Mouse (Mus musculus): ENCODE results near the gene Pdzk1ip1. TPM values are rescaled to one million over a fixed set of nuclear protein-coding genes. Genes with fewer than 3 reads are reported as not detected.
A peak's percentile ranks its signal among the peaks of the same experiment; 100 is the strongest.

The Pdzk1ip1 gene
- polyA plus RNA-seq, 1 experiment from 2014 or later: 326 TPM

- 54% methylated on average over 1 of the region's 1 CpGs for WGBS
- no peak overlapping the region for H3K9ac ChIP-seq (replicated peaks; ENCODE audit: low read length)
- no peaks in the 10 kb centered on the region for H3K4me1 ChIP-seq (ENCODE audit: insufficient read depth, low read length)
- no peaks in the 10 kb centered on the region for H3K9me3 ChIP-seq (ENCODE audit: low read length)
- H3K4me2 ChIP-seq (replicated peaks; ENCODE audit: low read depth, low read length): no peak overlapping the region
- no peak for ATAC-seq (ENCODE audit: low FRiP score, low TSS enrichment)
- no peak overlapping the region for H3K4me3 ChIP-seq (ENCODE audit: low read length)
- H3K27me3 ChIP-seq (ENCODE audit: insufficient read depth, low read length): peaks cover 7% of the 10 kb centered on the region; the same call in 1 of the 2 replicates
- no peaks in the 10 kb centered on the region for H3K36me3 ChIP-seq (ENCODE audit: insufficient read depth, low read length)
- H3K27ac ChIP-seq (ENCODE audit: low read length): no peak overlapping the region
Observed at GRCm38 (mm10) chr4:115071668-115072067, 16.8 kb upstream of the Pdzk1ip1 start.

GRCm38 (mm10) chr4:115074789-115075188 is 13.7 kb upstream of the Pdzk1ip1 start:
- H3K27me3 ChIP-seq (ENCODE audit: insufficient read depth, low read length): no peaks in the 10 kb centered on the region
- no peak overlapping the region for H3K4me2 ChIP-seq (replicated peaks; ENCODE audit: low read depth, low read length)
- H3K4me3 ChIP-seq (ENCODE audit: low read length): no peak overlapping the region
- no peaks in the 10 kb centered on the region for H3K9me3 ChIP-seq (ENCODE audit: low read length)
- peak overlapping the region; percentile 79 for H3K27ac ChIP-seq (ENCODE audit: low read length)
- H3K9ac ChIP-seq (replicated peaks; ENCODE audit: low read length): no peak overlapping the region
- ATAC-seq (ENCODE audit: low FRiP score, low TSS enrichment): no peak
- H3K4me1 ChIP-seq (ENCODE audit: insufficient read depth, low read length): peaks cover 11% of the 10 kb centered on the region
- 88% methylated on average over 1 of the region's 1 CpGs for WGBS
- H3K36me3 ChIP-seq (ENCODE audit: insufficient read depth, low read length): no peaks in the 10 kb centered on the region

DNA sequence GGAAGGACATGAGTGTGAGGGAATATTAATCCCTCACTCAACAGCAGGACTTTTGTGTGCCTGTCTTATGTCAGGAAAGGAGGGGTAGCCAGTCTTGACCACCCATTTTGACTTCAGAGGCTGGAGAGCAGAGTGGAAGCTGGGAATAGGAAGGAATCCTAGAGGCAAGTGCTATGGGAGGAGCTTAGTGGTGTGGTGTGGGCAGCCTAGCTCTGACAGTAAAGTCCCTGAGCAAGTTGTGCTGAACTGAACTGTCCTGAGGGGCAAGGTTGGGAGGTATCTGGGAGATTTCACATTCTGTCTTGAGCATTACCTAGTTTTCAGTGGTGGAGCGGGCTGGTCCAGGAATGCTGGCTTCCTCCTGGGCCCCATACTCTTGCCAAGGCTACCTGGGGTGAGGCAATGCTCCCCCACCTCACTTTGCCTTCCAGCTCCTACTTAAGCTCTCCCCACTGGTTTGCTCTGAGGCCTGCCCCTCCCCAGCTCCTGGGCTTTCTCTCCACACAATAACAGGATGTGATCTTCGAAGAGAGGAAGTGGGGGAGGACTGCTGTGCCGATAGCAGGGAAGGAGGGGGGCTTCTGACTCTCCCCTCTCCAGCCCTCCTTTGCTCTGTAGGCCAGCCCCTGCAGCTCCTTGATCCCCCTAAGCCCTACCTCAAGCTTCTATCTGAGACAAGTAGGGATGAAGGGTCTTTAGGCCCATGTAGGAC is 13.1 kb upstream of the Pdzk1ip1 start:
- Histone ChIP-seq H3K9ac (replicated peaks; ENCODE audit: low read length) (no peak overlapping the region), H3K4me2 (replicated peaks; ENCODE audit: low read depth, low read length) (no peak overlapping the region), H3K27ac (ENCODE audit: low read length) (peak overlapping the region; percentile 79), H3K4me3 (ENCODE audit: low read length) (no peak overlapping the region), H3K9me3 (ENCODE audit: low read length) (no peaks in the 10 kb centered on the region), H3K27me3 (ENCODE audit: insufficient read depth, low read length) (no peaks in the 10 kb centered on the region), H3K4me1 (ENCODE audit: insufficient read depth, low read length) (peaks cover 15% of the 10 kb centered on the region), H3K36me3 (ENCODE audit: insufficient read depth, low read length) (no peaks in the 10 kb centered on the region)
- WGBS: 33% methylated on average over 3 of the region's 3 CpGs
- ATAC-seq (ENCODE audit: low FRiP score, low TSS enrichment): peak; percentile 39

- Histone ChIP-seq H3K27ac (ENCODE audit: low read length) (peak overlapping the region; percentile 50; the same call in 1 of the 2 replicates), H3K27me3 (ENCODE audit: insufficient read depth, low read length) (no peaks in the 10 kb centered on the region), H3K4me3 (ENCODE audit: low read length) (no peak overlapping the region), H3K4me1 (ENCODE audit: insufficient read depth, low read length) (peaks cover 15% of the 10 kb centered on the region), H3K9me3 (ENCODE audit: low read length) (no peaks in the 10 kb centered on the region), H3K9ac (replicated peaks; ENCODE audit: low read length) (peak overlapping the region; percentile 35; the same call in 1 of the 2 replicates), H3K36me3 (ENCODE audit: insufficient read depth, low read length) (no peaks in the 10 kb centered on the region), H3K4me2 (replicated peaks; ENCODE audit: low read depth, low read length) (no peak overlapping the region)
- ATAC-seq (ENCODE audit: low FRiP score, low TSS enrichment): peak; percentile 77
- 31% methylated on average over 10 of the region's 10 CpGs for WGBS
Observed at GRCm38 (mm10) chr4:115078892-115079820, 9.4 kb upstream of the Pdzk1ip1 start.

GRCm38 (mm10) chr4:115079821-115080349 is 8.6 kb upstream of the Pdzk1ip1 start:
- Histone ChIP-seq H3K36me3 (ENCODE audit: insufficient read depth, low read length) (no peaks in the 10 kb centered on the region), H3K9me3 (ENCODE audit: low read length) (no peaks in the 10 kb centered on the region), H3K4me3 (ENCODE audit: low read length) (no peak overlapping the region), H3K27ac (ENCODE audit: low read length) (no peak overlapping the region), H3K4me2 (replicated peaks; ENCODE audit: low read depth, low read length) (no peak overlapping the region), H3K27me3 (ENCODE audit: insufficient read depth, low read length) (no peaks in the 10 kb centered on the region), H3K4me1 (ENCODE audit: insufficient read depth, low read length) (peaks cover 15% of the 10 kb centered on the region), H3K9ac (replicated peaks; ENCODE audit: low read length) (no peak overlapping the region)
- 23% methylated on average over 5 of the region's 5 CpGs for WGBS
- ATAC-seq (ENCODE audit: low FRiP score, low TSS enrichment): no peak

GRCm38 (mm10) chr4:115083031-115083430 is 5.5 kb upstream of the Pdzk1ip1 start:
- WGBS: 85% methylated on average over 3 of the region's 3 CpGs

GRCm38 (mm10) chr4:115085522-115086095 is 2.9 kb upstream of the Pdzk1ip1 start:
- Histone ChIP-seq H3K4me2 (replicated peaks; ENCODE audit: low read depth, low read length) (no peak overlapping the region), H3K27ac (ENCODE audit: low read length) (no peak overlapping the region), H3K9ac (replicated peaks; ENCODE audit: low read length) (no peak overlapping the region), H3K36me3 (ENCODE audit: insufficient read depth, low read length) (no peaks in the 10 kb centered on the region), H3K9me3 (ENCODE audit: low read length) (no peaks in the 10 kb centered on the region), H3K4me3 (ENCODE audit: low read length) (no peak overlapping the region), H3K4me1 (ENCODE audit: insufficient read depth, low read length) (0 out of 2 replicates have a peak, but pooled peaks cover 14% of the 10 kb centered on the region), H3K27me3 (ENCODE audit: insufficient read depth, low read length) (no peaks in the 10 kb centered on the region)
- ATAC-seq (ENCODE audit: low FRiP score, low TSS enrichment): 0 out of 2 replicates have a peak, but pooled peaks have one; percentile 9
- 18% methylated on average over 6 of the region's 6 CpGs for WGBS

More at GRCm38 (mm10) chr4:115083031-115083430, 5.5 kb upstream of the Pdzk1ip1 start:
- Histone ChIP-seq H3K27ac (ENCODE audit: low read length) (no peak overlapping the region), H3K4me1 (ENCODE audit: insufficient read depth, low read length) (peaks cover 27% of the 10 kb centered on the region), H3K27me3 (ENCODE audit: insufficient read depth, low read length) (no peaks in the 10 kb centered on the region), H3K36me3 (ENCODE audit: insufficient read depth, low read length) (no peaks in the 10 kb centered on the region), H3K4me3 (ENCODE audit: low read length) (no peak overlapping the region), H3K4me2 (replicated peaks; ENCODE audit: low read depth, low read length) (no peak overlapping the region), H3K9me3 (ENCODE audit: low read length) (no peaks in the 10 kb centered on the region), H3K9ac (replicated peaks; ENCODE audit: low read length) (no peak overlapping the region)
- no peak for ATAC-seq (ENCODE audit: low FRiP score, low TSS enrichment)

DNA sequence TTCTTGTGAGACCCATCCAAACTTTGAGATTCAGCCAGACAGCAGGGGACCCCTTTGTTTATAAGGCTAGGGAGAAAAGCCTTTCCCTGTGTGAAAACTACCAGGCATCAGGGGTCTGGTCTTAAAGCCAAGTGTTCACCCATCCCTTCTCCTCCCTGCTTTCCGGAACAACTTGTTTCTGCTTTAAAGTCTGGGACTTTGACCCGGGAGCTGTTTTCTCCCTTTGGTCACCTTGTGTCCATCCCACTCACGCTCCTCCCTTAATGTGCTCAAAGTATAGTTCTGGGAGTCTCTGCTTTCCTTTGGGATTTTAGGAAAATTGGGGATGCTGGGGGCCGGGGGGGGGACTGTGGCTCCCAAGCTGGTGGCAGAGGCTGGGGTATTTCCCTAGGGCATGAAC is 2.3 kb upstream of the Pdzk1ip1 start:
- H3K9me3 ChIP-seq (ENCODE audit: low read length): no peaks in the 10 kb centered on the region
- 73% methylated on average over 4 of the region's 4 CpGs for WGBS
- no peak overlapping the region for H3K4me3 ChIP-seq (ENCODE audit: low read length)
- no peak for ATAC-seq (ENCODE audit: low FRiP score, low TSS enrichment)
- no peak overlapping the region for H3K9ac ChIP-seq (replicated peaks; ENCODE audit: low read length)
- no peaks in the 10 kb centered on the region for H3K27me3 ChIP-seq (ENCODE audit: insufficient read depth, low read length)
- H3K36me3 ChIP-seq (ENCODE audit: insufficient read depth, low read length): no peaks in the 10 kb centered on the region
- no peak overlapping the region for H3K4me2 ChIP-seq (replicated peaks; ENCODE audit: low read depth, low read length)
- H3K27ac ChIP-seq (ENCODE audit: low read length): peak overlapping the region; percentile 85
- 0 out of 2 replicates have a peak, but pooled peaks cover 14% of the 10 kb centered on the region for H3K4me1 ChIP-seq (ENCODE audit: insufficient read depth, low read length)

- H3K27me3 ChIP-seq (ENCODE audit: insufficient read depth, low read length): no peaks in the 10 kb centered on the region
- no peaks in the 10 kb centered on the region for H3K36me3 ChIP-seq (ENCODE audit: insufficient read depth, low read length)
- H3K27ac ChIP-seq (ENCODE audit: low read length): peak overlapping the region; percentile 85
- peak; percentile 20; the same call in 1 of the 2 replicates for ATAC-seq (ENCODE audit: low FRiP score, low TSS enrichment)
- 0 out of 2 replicates have a peak overlapping the region, but pooled peaks have one; percentile 6 for H3K9ac ChIP-seq (replicated peaks; ENCODE audit: low read length)
- 0 out of 2 replicates have a peak overlapping the region, but pooled peaks have one; percentile 6 for H3K4me2 ChIP-seq (replicated peaks; ENCODE audit: low read depth, low read length)
- H3K4me3 ChIP-seq (ENCODE audit: low read length): no peak overlapping the region
- no peaks in the 10 kb centered on the region for H3K9me3 ChIP-seq (ENCODE audit: low read length)
- H3K4me1 ChIP-seq (ENCODE audit: insufficient read depth, low read length): 0 out of 2 replicates have a peak, but pooled peaks cover 14% of the 10 kb centered on the region
- WGBS: 45% methylated on average over 3 of the region's 3 CpGs
Observed at GRCm38 (mm10) chr4:115086763-115087415, 1.6 kb upstream of the Pdzk1ip1 start.
